Mouse (Mus musculus) 416B (cell line): ENCODE measurements at regions not wholly inside any gene's neighbourhood (a gene's known extent, or its start where the extent isn't known, plus 50 kb on each side); places are given as distances from the start of the nearest gene placed in this dataset.

Experiments used
- DNase-seq: peaks from one replicate; pipeline ENCODE4 v3.0.0; 2011; ENCODE audit warnings: low read depth

DNA sequence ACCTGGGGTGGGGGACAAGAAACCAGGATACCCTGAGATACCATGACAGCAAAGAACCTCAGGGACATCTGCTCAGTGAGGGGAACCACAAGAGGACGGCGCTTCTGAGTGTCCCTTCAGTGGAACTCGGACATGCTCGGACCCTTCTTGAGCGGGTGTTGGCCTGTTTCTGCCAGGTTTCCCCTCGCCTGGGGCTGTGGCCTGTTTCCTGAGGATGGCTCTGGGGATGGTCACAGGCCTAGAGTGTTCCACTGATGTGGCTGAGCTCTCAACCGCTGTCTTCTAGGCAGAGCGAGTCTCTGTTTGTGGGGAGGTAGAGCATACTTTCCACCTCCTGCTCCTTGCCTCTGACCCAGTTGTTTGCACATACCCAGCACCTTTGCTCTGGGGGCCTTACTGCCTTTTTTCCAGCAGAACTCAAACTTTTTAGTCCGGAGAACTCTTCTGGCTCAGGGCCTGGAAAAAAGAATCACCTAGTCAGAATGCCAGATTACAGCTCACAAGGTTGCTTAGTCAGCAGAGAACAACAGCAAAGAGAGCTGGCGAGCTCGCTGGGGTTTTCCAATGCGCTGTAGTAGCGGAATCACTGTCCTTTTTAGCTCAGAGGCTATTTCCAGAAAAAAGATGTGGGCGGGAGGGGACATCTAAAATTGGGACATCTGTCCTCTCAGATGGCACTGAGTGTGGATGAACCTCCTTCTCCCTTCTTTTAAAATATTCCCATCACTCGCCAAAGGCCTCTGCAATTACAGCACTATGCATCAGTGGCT is 65.3 kb downstream of the Med10 start:
- DNase-seq = no peak

DNA sequence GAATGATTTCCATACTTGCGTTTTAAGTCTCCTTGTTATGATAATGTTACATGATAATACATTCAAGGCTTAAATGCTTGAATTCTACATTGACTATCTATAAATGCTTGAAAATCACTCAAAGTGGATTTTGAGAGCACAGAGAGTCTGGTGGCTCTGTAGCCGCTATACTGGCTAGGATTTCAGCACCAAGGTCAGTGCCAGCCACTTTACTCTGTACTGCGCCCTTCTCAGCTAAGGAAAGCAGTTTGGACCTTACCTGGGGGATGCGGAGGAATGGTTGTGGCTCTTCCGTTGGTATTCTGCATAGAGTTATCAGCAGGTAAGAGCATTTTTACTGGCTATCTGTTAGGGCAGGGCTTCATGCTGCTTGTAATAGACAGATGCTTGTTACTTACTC is 94.3 kb downstream of the Med10 start:
- peak; percentile 4 for DNase-seq

DNA sequence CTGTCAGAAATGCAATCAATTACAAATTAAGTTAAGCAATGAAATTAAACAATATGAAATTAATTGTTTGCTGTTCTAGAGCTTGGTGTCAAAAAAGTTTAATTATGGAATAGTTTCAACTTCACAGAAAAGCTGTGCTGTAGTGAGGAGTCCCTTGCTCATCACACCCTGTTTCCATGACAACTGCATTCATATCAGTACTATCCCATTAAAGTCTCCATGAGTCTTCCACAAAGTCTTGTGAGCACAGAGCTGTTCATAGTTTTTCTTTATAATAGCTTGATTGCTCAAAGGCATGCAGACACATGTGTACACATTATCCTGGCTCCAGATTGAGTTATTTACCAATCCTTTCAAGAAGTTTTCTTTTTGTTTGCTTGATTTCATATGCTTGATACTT is 98.9 kb downstream of the Med10 start:
- no peak for DNase-seq

DNA sequence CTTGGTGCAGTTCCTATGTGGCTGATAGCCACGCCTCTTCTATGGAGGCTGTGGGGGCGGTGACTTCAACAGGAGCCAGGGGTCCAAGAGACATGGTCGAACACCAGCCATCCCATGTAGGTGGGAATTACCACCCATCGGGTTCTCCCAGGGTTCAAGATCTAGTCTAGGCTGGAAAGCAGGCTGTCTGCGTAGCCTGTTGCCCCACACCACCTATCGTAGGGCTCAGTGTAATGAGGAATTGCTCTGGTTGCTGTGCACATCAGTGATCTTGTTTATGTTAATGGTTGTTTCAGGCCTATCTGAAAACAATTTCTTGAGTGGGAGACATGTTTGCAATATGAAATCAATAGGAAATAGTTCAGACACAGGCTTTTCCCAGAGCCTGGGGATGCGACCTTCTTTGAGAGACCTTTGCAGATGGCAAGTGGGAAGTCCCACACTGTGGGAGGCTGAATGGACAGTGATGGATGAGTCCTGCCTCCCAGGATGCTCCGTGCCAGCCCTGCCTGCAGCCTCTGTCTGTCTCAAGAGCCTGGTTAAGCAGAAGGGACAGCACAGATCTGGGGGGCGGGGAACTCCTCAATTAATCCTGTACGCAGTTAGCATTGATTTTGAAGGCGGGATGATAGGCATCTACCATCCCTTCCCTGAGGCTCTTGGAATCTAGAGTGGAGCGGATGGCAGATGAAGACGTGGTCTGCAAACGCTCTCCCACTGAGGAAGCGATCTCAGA is 104.8 kb downstream of the Med10 start:
- DNase-seq = no peak

DNA sequence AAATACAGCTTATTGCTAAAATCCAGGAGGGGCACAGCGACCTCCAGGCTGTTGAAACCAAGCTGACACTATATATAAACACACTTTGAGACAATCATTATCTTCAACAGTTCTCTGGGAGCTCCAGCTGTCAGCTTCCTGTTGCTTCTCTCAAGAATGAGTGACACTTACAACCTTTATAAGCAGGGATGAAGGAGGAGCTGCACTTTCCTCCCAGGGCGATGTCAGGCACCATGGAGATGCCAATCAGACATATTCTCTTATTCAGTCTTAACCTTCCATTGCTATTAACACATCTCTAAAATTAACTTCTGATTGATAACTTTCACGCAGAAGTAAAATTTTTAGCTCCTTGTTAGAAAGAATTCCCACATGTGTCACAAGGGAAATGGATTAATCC is 113.6 kb downstream of the Med10 start:
- DNase-seq = no peak

DNA sequence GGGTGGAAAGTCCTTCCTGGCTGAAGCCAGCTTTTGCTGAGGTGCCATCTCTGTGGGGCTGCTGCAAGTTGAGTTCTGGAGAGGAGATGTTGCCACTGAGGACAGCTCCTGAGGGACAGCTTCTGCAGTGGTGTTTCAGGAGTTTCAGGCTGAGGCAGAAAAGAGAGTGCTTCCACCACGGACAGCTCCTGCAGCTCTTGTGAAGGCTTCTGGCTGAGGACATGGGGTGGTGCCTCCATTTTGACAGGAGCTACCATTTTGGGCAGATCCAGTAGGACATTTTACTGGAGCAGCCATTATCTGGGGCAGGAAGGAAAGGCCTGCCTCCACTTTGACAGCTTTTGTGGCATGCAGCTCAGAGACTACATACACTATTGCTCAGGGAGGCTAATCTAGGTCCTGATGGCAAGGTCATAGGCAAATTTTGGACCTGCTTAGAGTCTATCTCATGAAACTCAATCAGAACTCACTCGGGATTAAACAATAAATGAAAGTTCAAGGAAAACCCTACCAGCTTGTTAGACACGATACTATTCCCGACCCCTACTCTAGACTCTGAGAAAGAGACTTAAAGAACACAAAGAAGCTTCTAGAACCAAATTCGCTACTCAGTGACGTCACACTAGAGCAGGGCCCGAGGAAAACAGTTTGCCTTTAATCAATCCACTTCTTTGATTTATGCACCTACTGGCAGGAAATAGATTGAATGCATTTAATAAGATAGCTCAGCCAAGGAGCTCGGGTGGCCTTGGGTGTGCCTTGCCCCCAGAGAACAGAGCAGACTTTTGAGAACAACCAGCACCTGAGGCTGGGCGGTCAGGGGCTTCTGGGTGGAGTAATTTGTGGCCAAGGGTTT is 130.7 kb downstream of the Med10 start:
- DNase-seq = no peak

DNA sequence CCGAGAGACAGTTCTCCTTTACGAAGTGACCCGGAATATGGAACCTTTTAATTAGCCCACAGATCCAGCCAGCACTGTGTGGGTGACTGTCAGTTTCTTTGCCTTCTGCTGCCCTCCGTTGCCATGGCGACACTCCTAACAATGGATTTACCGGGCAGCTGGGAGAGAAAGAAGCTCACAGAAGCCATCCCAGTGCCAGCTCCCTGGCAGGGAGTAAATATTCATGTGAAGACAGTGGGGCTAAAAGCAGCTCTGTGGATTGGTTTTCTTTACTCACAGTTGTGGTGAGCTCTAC is 131.3 kb downstream of the Med10 start:
- no peak for DNase-seq

DNA sequence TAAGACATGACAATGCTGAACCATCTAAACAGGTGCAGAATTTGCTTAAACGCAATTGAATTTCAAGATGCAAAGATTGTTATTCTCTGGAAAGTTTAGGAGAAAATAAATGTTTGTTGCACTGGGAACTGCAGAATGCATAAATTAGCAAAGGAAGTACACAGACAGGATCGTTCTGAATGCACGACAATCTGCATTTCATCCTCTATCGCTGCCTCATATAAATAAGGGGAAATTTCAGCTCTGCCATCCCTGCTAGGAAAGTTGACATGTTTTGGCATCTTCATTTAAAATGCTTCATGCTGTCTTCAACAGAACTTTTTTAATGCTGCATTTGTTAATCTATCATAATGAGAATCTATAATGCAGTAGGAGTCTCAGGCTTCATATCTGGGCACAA is 137.6 kb downstream of the Med10 start:
- no peak for DNase-seq

DNA sequence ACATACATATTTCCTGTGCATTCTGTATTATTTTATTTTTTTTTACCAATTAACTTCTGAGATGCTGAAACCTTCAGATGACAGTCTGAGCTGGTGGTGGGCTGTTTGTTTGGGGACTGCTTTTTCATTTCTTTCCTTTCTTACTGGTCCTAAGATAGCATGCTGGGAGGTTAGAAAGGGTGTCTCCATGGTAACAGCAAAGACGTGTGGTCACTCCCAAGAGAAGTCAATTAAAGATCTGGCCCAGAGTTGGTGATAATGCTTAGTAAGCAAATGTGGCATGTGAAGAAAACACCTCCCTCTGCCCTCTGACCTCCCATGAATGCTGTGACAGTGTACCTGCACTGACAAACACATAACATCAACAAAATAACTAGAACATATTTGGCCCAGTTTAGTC is 142.5 kb downstream of the Med10 start:
- DNase-seq = no peak

DNA sequence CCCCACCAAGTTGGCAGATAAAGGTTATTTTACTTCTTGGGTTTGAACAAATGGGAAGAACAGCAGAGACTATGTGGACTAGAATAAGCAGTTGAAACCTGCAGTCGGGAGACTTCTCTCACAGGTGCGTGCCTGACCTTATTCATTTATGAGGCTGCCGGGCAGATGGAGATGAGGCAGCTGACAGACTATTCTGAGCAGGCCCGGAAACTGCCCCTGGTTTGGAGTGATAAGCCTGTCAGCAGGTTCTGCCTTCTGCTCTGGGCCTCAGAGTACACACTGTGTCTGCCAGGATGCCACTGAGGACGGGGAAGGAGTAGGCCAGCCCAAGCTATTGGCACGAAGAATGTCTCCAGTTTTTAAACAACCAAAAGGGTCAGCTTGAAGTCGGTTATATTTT is 144.4 kb downstream of the Med10 start:
- no peak for DNase-seq

DNA sequence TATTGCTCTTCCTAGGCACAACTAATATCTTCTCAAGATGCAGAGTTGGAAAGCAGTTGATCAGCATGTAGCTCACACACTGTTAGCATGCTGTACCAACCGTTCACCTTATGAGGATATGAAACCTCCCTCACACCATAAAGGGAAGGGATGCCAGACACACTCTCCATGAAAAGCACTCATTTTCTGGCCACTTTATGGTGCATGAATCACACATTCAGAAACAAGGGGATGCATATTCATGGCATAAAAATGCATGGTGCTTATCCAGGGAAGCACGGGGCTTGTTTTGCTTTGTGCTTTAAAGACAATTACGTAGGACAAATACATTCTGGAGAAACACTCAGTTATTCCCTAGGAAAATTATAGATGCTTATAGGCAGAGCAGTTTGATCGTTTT is 149.9 kb downstream of the Med10 start:
- DNase-seq = no peak

DNA sequence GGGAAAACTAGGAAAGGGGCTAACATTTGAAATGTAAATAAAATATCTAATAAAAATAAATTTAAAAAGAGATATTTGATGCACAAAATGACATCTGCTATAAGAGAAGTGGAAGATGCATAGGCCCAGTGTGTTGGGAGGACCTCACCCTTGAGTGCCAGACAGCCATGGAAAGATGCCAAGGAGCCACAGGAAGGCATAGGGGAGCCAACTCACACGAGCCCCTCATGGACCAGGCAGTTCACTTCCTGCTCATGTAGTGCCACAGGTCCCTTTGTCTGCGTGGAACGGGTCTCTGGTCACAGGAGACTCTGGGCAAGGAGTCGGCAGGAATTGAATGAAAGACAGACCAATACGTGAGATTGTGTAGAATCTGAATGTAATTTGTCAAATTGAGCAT is 152.0 kb downstream of the Med10 start:
- no peak for DNase-seq

DNA sequence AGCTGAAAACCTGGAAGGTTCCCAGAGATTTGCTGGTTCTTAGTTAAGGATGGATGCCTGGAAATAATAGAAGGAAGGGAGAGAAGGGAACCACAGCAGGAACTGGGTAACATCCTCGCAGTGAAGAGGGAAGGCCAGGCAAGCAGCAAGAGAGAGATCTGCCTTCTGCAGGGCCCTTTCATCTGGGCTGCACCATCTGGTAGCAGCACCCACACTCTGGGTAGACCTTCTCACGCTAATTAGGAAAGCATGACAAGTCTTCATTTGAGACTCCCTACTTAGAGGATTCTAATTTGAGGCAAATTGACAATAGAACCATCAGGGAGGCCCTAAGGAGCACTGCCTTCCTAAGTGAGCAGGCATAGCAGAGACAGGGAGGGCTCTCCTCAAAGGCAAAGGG is 153.3 kb downstream of the Med10 start:
- DNase-seq = no peak

DNA sequence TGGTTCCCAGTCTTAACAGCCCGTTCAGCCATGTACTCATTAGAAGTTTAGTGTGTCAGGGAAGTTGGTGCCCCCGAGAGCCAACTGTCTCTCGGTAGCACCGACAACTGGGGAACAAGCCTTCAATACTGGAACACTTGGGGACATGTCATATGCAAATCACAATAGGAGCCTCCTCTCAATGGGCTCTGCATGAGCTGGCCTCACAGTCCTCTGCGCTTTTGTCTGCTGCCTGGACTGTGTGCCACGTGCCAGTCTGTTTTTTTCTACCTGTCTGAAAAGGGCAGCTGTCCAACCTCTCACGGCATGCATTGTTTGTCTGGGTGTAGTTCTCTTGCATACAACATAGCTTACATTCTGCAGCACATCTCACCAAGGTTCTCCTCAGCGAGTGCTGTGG is 161.7 kb downstream of the Med10 start:
- DNase-seq = no peak

DNA sequence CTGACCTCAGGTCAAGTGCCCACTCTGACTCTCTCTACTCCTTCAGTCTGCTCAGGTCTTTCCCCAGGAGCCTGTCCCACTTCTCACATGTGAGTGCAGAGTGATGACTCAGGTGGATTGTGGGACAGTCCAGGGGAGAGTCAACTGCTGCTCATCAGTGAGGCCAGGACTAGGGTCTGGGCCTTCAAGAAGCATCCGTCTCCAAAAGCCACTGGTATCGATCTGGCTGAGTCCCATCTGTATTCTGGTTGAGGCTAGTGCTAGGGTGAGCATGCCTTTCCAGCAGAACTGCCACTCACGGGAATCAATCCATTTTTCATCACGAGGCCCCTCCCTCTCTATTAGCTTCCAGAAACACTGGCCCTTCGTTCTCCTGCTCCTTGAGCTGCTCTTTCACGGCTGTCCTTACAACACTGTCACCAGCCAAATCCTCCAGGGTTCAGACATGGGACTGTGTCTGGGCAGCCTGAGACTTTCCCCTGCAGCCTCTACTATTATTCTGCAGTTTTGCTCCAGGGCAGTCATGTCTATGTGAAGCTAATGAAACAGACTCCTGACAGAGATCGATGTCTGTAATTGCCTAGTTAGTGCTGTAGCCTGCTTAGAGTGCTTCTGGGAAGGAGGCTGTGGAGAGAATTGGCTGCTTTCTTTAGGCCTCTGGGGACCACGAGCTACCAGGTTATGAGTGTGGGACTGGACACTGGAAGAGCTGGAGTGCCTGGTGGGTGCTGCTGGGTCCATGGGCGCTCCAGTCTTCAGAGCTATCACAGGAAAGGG is 169.3 kb downstream of the Med10 start:
- DNase-seq = no peak

DNA sequence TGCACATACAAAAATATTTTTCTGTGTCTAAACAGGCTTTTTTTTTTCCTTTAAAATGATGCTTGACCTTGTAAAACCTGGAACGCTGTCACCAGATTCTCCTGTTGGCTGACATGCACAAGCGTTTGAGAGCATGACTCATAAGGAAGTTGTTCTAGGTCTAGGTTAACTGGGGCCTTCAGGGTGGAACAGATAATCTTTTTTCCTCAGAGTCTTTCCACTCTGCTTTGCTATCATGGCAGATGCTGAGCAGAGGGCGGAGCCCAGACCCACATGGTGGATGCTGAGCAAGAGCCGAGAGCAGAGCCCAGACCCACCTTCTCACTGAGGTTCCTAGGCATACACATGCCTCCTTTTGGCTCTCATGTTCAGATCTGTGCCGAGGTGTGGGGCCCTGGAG is 172.6 kb downstream of the Med10 start:
- DNase-seq = no peak

DNA sequence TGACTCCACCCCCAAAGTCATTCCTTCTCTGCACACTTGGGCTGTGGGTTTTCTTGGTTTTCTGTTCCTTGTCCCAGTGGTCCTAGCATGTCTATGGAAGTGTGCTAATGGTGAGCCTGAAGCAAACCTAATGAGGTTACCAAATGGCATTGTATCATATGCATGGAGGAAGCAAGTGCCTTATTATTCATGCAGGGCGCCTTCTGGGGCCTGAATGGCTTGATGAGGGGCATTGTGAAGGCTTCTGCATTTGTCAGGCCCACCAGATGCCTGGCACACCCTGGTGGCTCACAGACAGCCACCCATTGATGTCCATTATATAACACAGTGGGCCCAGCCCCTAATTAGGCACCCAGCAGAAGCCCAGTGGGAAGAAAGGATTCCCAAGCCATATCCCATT is 182.0 kb downstream of the Med10 start:
- no peak for DNase-seq

DNA sequence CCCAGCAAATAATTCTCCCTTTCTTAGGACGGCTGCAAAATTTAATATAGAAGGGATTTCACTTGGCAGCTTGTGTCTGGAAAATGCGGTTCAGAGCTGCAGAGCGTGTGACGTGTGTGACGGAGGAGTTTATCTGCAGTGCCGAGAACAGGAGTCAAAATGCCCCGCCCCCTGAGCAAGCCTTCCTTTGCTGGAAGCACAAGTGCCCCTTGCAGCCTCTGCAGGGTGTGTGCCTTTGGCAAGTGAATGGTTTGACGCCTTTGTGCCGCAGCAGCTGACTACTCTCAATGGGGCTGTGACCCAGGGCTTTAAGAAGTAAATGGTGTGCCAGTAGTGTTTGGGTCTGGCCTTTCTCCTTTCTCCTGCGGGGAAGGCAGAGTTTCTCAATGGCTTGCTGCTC is 185.0 kb downstream of the Med10 start:
- DNase-seq = no peak

DNA sequence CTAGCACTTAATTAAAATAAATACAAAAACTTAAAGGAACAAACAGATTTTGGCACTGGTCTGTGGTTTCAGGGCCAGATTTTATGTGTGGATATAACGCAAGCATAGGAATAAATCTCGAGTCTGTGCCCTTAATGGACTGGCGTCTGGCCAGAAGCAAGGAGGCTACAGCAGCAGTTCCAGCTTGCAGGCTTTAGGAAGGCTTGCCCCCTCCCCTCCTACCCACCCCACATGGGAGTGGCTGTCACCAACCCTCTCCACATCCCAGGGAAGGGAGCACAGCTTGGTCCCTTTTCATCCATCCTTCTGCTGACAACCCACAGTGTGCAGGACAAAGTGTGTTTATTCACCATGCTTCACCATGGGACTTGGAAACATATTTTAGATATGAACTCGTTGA is 186.1 kb downstream of the Med10 start:
- DNase-seq = no peak

DNA sequence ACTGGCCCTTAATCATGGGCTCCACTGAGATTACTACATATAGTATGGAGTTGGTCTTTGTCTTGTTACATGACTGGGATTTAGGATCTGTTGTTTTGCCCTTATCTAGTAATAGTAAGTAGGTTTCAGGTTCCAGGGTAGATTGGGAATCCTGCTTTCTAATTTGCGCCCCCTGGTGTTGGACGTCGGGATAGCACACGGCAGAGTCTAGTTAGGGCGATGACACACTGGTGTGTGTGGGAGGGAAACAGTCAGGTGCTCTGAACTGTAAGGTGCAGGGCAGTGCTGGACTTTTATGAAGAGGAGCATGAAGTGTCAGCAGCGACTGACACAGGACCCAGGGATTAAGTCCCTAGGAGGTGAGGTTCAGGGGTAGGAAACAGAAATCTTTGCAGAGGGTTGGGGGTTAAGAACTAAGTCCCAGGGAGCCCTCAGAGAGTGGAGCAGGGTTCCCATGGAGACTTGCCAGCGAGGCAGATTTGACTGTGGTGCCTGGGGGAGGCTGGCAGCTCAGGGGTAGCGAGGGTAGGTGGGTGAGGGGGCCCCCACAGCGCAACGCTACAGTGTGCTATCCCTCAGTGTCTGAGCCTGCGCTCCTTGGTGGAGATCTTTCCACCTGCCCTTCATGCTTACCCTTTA is 189.2 kb downstream of the Med10 start:
- DNase-seq = peak; percentile 37

DNA sequence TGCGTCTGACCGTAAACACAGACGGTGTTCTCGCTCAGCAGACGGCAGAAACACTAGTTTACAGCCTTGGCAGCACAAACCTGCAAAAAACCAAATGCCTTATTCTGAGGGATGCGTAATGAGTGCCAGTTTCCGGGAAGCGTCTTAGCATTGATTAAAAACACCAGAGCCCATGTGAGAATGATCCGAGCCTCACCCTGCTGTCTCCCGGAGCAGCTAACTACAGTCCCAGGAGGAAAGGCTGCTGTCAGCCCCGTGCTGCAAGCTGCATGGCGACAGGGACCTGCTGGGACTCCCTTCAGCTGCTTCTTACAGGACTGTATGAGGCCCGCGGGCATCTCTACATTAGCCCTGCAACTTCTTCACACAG is 189.7 kb downstream of the Med10 start:
- DNase-seq = no peak

DNA sequence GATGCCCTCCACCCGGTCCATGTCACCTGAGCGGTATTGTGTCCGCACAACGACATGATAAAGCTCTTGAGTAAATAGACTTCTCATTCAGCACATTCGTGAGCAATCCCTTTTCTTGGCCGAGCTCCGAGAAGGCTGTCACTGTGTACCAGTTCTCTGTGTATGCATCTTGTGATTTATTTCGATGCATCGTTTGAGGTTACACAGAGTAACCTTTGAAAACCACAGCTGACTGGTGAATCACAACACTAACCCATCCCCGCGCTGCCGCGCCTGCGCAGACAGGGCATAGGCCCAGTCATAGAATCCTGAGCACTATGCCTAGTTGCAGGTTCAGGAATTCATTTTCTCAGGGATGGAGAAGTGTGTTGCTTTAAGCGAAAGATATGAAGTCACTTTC is 201.4 kb downstream of the Med10 start:
- no peak for DNase-seq
